Mouse (Mus musculus) kidney, adult 2 months (tissue): ENCODE measurements around the gene Lyrm4. TPM values are rescaled to one million over a fixed set of nuclear protein-coding genes. Genes with fewer than 3 reads are reported as not detected.
A peak's percentile ranks its signal among the peaks of the same experiment; 100 is the strongest.
"Not testable (repeated sequence)": the region's sequence is repeated elsewhere in the genome, so short reads cannot be mapped to it uniquely, and the experiment has no call there.

Experiments
- DNase-seq: peaks from one replicate; pipeline ENCODE4 v3.0.0; 2021
- H3K27ac ChIP-seq: fragments of 200-500 bp; 2 replicates; pipeline ENCODE4 v1.5.1; 2012; ENCODE audit warnings: low read depth, low read length, control low read depth, inconsistent platforms; ENCODE audit not compliant: insufficient read depth
- H3K27me3 ChIP-seq: fragments of 200-500 bp; replicated peaks from 2 replicates; pipeline ENCODE4 v1.6.1; 2012; ENCODE audit warnings: mild to moderate bottlenecking, moderate library complexity, low read length, inconsistent platforms; ENCODE audit not compliant: control insufficient read depth, insufficient read depth
- H3K36me3 ChIP-seq: fragments of 200-500 bp; 2 replicates; pipeline ENCODE4 v1.6.1; 2012; ENCODE audit warnings: mild to moderate bottlenecking, moderate library complexity, low read length, inconsistent platforms; ENCODE audit not compliant: control insufficient read depth, insufficient read depth
- H3K4me1 ChIP-seq: fragments of 200-500 bp; 2 replicates; pipeline ENCODE4 v1.6.1; 2011; ENCODE audit warnings: low read length; ENCODE audit not compliant: control insufficient read depth, insufficient read depth
- H3K4me3 ChIP-seq: fragments of 200-500 bp; 2 replicates; pipeline ENCODE4 v1.5.1; 2011; ENCODE audit warnings: mild to moderate bottlenecking, low read depth, low read length, control low read depth; ENCODE audit not compliant: insufficient read depth
- CTCF ChIP-seq: fragments of 200-500 bp; conservative IDR thresholded peaks from 2 replicates; pipeline ENCODE4 v1.5.1; 2011; ENCODE audit warnings: low read depth, mild to moderate bottlenecking, control low read depth, low read length, moderate library complexity, mixed read lengths; ENCODE audit not compliant: insufficient read depth, insufficient read length
- POLR2A ChIP-seq: fragments of 200-500 bp; IDR thresholded peaks from one replicate; pipeline ENCODE4 v1.6.1; 2011; ENCODE audit warnings: low read depth, low read length, control low read depth
- WGBS: fragments of 180-500 bp; shearing (Covaris S2); methylation state at CpG from one replicate; pipeline ENCODE4 v1.1.7; 2018; 5-methylcytosine and 5-hydroxymethylcytosine counted together
- polyA plus RNA-seq: library from polyadenylated mRNA; depleted of rRNA; stranded (reverse); fragments of >200 nt; gene quantifications from 2 replicates; pipeline ENCODE4 v1.2.3, GENCODE M21; 2012

The Lyrm4 gene
- polyA plus RNA-seq, 1 experiment: 10.3 TPM

DNA sequence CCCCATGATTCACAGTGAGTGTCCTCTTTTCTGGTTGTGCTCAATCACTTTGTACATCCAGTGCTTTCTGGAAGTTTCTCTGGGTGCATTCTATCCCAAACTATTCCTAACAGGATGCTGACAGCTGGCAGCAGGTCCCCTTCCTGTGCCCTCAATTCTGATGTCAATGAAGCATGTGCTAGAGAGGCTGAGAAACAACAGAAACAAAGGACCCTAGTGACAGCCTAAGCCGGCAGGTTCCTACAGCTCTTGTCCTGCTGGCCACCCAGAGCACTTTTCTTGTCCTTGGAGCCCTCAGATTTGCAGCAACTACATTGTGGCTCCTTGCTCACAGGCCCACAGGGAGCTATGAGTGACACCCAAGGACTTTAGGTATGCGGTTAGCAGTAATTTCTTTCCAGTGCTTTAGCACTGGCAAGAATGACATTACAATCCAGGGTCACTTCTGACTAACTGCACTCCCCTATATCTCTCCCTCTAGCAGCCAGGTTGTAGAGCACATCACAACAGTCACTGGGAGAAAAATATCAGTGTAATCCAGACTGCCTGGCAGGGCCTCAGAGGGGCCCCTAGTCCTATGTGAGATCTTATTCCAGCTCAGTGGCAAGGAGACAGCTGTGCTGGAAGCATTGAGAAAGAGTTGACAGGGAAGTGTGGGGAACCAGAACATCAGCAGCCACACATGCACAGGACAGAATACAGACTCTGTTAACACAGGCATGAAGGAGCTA, 121.5 kb downstream of the Lyrm4 start:
- Histone ChIP-seq H3K27me3 (no peaks in the 10 kb centered on the region), H3K36me3 (no peaks in the 10 kb centered on the region), H3K4me1 (peaks cover 4% of the 10 kb centered on the region; the same call in 1 of the 2 replicates), H3K4me3 (no peak overlapping the region), H3K27ac (no peak overlapping the region)
- TF ChIP-seq CTCF (no peak), POLR2A (no peak)
- no peak for DNase-seq
- 63% methylated on average over 2 of the region's 2 CpGs for WGBS

DNA sequence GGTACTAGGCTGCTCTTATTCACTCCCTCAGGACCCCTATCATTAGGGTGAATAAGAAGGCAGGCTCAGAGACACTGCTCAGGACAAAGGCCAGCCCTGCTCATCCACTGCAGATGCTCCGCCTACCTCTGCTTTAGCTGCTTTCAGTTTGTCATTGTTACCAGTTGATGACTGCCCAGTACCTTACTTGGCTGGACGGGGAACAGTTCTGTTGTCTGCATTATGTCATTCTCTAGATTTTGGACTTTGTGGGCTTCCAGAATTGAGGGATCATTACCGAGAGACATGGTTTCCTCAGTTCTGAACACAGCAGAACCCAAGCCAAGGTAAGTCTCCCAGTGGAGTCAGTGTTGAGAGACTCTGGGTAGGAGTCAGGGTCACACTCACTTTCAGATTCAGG, 122.1 kb downstream of the Lyrm4 start:
- 72% methylated on average over 3 of the region's 3 CpGs for WGBS
- TF ChIP-seq POLR2A: no peak
- TF ChIP-seq CTCF: no peak
- H3K27ac ChIP-seq: no peak overlapping the region

DNA sequence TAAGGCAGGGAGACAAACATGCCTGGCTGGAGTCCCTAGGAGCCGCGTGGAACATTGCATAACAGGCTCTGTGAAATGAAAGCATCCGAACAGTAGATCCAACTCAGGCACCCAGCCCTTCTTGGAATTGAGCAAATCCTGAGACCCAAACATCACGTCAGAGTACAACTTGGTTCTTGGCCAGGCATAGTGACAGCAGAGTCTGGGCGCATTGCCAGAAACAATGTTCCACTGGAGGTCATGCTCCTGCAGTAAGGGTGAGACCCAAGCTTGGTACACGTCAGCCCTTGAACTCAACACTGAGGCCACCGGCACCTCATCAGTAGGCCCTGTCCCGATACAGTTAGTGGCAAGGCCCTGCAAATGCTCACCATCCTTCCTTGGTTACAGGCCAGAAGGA, 123.3 kb downstream of the Lyrm4 start:
- peak; percentile 93 for DNase-seq
- H3K4me1 ChIP-seq: peaks cover 4% of the 10 kb centered on the region; the same call in 1 of the 2 replicates
- WGBS: 31% methylated on average over 8 of the region's 8 CpGs
- TF ChIP-seq POLR2A (no peak), CTCF (no peak)
- no peaks in the 10 kb centered on the region for H3K27me3 ChIP-seq
- no peaks in the 10 kb centered on the region for H3K36me3 ChIP-seq
- H3K27ac ChIP-seq: no peak overlapping the region
- H3K4me3 ChIP-seq: no peak overlapping the region

More for the DNA sequence above, 122.1 kb downstream of the Lyrm4 start:
- Histone ChIP-seq H3K27me3 (no peaks in the 10 kb centered on the region), H3K4me1 (peaks cover 4% of the 10 kb centered on the region; the same call in 1 of the 2 replicates), H3K4me3 (no peak overlapping the region), H3K36me3 (no peaks in the 10 kb centered on the region)
- peak; percentile 21 for DNase-seq

DNA sequence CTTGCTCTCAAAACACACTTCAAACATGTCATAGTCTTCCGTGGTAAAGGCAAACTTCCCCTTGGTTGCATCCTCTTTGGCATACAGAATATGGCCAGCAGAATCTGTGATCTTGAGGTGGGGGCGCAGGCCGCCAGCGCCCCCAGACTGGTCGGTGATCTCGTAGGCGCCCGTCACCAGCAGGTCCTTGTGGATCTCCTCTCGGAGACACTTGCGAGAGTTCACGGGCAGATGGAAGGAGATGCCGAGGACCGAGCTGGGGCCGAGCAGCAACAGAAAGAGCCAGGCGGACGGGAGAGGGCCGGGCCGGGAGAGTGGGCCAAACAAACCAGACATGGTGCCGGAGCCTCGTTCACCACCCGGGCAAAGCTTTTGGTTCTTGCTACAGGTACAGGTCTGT, 126.1 kb downstream of the Lyrm4 start:
- not testable (repeated sequence) for H3K4me1 ChIP-seq, DNase-seq, H3K4me3 ChIP-seq

DNA sequence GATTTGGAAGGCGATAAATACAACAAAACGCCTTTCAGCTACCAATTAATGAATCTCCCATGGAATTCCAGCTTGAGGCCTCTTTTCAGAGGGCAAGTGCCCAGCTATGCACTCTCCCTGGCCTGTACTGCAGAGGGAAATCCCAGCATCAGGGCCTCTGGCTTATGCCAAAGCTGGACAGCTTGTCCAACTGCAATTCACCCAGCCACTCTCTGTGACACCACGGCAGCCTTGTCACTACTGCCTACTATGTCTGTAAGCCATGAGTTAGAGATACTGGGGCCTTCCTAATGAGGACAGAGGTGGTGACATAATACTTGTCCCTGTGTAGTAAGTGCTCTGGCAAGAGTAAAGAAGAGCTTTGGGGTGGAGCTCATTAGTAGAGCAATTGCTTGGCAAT, 128.0 kb downstream of the Lyrm4 start:
- H3K4me3 ChIP-seq: no peak overlapping the region
- no peak for DNase-seq
- H3K36me3 ChIP-seq: no peaks in the 10 kb centered on the region
- no peaks in the 10 kb centered on the region for H3K4me1 ChIP-seq
- 87% methylated on average over 3 of the region's 3 CpGs for WGBS
- no peak overlapping the region for H3K27ac ChIP-seq
- no peaks in the 10 kb centered on the region for H3K27me3 ChIP-seq
- TF ChIP-seq CTCF (no peak), POLR2A (no peak)

More for the DNA sequence above, 126.1 kb downstream of the Lyrm4 start:
- 98% methylated on average over 20 of the region's 21 CpGs for WGBS
- not testable (repeated sequence) for H3K27ac ChIP-seq, H3K36me3 ChIP-seq, H3K27me3 ChIP-seq

DNA sequence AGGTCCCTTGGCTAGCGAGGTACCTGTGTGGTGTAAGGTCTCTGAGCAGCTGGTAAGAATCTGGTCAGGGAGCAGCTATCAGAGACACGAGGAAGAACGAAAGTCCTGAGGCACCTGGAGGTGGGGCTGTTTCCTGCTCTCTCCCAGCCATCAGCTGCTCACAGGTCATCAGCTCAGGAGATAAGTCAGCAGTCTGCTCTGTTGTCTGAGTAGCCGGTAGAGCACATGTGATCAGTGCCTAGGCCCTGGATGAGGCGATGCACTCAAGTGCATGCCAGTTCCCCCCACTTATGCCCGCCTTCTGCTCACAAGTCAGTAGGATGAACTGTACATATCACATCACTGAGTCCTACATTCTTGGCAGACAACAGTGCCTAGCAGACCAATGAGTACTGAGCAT, 134.3 kb downstream of the Lyrm4 start:
- Histone ChIP-seq H3K4me3 (no peak overlapping the region), H3K36me3 (peaks cover 1% of the 10 kb centered on the region; the same call in 1 of the 2 replicates), H3K4me1 (no peaks in the 10 kb centered on the region), H3K27me3 (no peaks in the 10 kb centered on the region), H3K27ac (no peak overlapping the region)
- 90% methylated on average over 6 of the region's 6 CpGs for WGBS
- TF ChIP-seq POLR2A (no peak), CTCF (no peak)
- no peak for DNase-seq

DNA sequence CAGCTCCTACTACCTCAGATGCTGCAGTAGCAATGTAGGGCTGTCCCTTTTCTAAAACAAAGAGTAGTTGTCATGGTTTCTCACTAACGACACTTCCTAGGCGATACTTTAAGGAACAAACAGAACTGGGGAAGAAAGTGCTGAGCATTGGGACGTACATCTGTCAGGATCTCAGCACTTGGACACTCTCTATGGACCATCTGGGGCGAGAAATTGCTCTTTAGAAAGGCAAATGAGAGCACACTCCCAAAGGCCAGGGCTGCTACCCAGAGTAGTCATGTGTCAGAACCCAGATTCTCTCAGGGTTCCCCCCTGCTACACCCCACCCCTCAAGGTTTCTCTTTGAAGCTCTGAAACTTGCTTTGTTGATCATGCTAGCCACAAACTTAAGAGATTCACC, 136.9 kb downstream of the Lyrm4 start:
- H3K27me3 ChIP-seq: no peaks in the 10 kb centered on the region
- H3K27ac ChIP-seq: no peak overlapping the region
- no peak for DNase-seq
- no peak overlapping the region for H3K4me3 ChIP-seq
- no peaks in the 10 kb centered on the region for H3K4me1 ChIP-seq
- 88% methylated on average over 4 of the region's 4 CpGs for WGBS
- TF ChIP-seq CTCF: no peak
- TF ChIP-seq POLR2A: no peak
- H3K36me3 ChIP-seq: peaks cover 1% of the 10 kb centered on the region; the same call in 1 of the 2 replicates

DNA sequence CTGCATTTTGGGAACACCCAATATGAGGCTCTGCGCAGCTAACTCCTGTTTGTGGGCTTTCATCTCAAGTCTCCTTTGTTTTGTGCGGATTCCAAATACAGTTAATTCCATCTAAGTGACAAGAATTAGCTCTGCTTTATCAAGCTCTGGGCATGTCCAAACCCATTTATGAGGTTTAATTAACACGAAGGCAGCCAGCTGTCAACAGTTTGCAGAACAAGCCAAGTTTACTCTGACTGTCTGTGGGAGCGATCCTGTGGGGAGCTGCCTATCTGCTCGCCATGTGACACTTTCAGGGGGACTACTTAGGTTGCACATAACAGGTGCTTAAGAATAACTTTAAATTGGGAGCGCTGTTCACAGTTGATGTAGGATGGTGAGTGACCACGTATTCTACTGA, 140.4 kb downstream of the Lyrm4 start:
- Histone ChIP-seq H3K4me3 (no peak overlapping the region), H3K27ac (no peak overlapping the region), H3K36me3 (peaks cover 1% of the 10 kb centered on the region; the same call in 1 of the 2 replicates), H3K4me1 (no peaks in the 10 kb centered on the region), H3K27me3 (no peaks in the 10 kb centered on the region)
- no peak for DNase-seq
- 87% methylated on average over 7 of the region's 7 CpGs for WGBS
- no peak for TF ChIP-seq CTCF
- TF ChIP-seq POLR2A: no peak
